Mouse (Mus musculus): ENCODE measurements around the gene Nod1.

Gene Nod1

DNA sequence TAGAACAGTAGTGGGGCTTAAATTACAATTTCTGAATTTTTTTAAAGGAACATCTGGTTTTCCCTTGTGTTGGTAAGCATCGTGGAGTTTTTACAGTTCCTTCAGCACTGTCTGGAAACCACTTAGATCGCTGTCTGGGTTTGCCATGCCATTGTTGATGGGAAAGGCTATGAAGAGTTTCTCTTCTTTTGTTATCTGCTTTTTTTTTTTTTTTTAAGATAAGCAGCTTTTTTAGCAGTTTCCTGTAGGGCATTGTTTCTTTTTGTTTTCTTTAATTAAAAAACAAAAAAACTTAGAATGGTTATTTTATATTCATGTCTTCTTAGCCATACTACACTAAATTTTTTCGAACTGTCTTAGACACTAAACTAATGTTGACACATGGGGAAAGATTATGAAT lies 94.8 kb downstream of the Nod1 start:
- no peak for DNase-seq

DNA sequence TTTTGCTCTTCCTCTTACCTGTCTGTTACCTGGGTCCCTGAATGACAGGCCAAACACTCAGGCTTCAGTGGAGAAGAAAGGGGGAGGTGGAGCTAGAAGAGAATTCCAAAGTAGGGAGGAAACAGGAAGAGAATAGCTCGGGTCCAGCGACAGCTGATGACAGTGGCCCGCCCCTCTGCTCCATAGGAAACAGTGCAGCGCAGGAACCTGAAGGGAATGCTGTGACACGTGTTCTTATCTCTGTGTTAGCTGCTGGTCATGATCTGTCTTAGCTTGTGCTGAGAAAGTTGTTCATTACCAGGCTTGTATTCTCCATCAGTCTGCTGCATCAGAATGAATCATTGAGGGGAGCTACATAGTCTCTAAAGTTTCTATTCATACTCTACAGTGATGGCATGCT lies 95.6 kb downstream of the Nod1 start:
- DNase-seq = peak in 1 of 2 experiments; percentile 26

Measured in lung, postnatal 4 days (tissue).